Mouse (Mus musculus): ENCODE data around the gene Gal3st2c. TPM values are rescaled to one million over a fixed set of nuclear protein-coding genes. Genes with fewer than 3 reads are reported as not detected.
"Not testable (repeated sequence)": the region's sequence is repeated elsewhere in the genome, so short reads cannot be mapped to it uniquely, and the experiment has no call there.

Gal3st2c gene
- polyA plus RNA-seq, 1 experiment from 2014 or later = not detected

- H3K4me1 ChIP-seq (replicated peaks; ENCODE audit: control insufficient read depth, insufficient read depth, low read length) = no peaks in the 10 kb centered on the region
- H3K4me3 ChIP-seq (ENCODE audit: low read depth, low read length) = no peak overlapping the region
- no peaks in the 10 kb centered on the region for H3K9me3 ChIP-seq (ENCODE audit: control insufficient read depth, low read length)
- no peak for ATAC-seq (replicated peaks; ENCODE audit: low FRiP score)
- H3K27ac ChIP-seq (ENCODE audit: low read depth, low read length) = no peak overlapping the region
- 68% methylated on average over 7 of the region's 7 CpGs for WGBS
- no peak overlapping the region for H3K9ac ChIP-seq (ENCODE audit: low read depth, low read length)
- no peaks in the 10 kb centered on the region for H3K27me3 ChIP-seq (replicated peaks; ENCODE audit: control insufficient read depth, insufficient read depth, low read length)
- DNase-seq (ENCODE audit: low spot score) = no peak
- no peaks in the 10 kb centered on the region for H3K36me3 ChIP-seq (ENCODE audit: control insufficient read depth, insufficient read depth, low read length)
- H3K4me2 ChIP-seq = no peak overlapping the region
Observed at GRCm38 (mm10) chr1:94053530-94054216, 63.4 kb downstream of the Gal3st2c start.

- no peaks in the 10 kb centered on the region for H3K4me1 ChIP-seq (replicated peaks; ENCODE audit: control insufficient read depth, insufficient read depth, low read length)
- H3K9me3 ChIP-seq (ENCODE audit: control insufficient read depth, low read length) = no peaks in the 10 kb centered on the region
- no peaks in the 10 kb centered on the region for H3K36me3 ChIP-seq (ENCODE audit: control insufficient read depth, insufficient read depth, low read length)
- no peaks in the 10 kb centered on the region for H3K27me3 ChIP-seq (replicated peaks; ENCODE audit: control insufficient read depth, insufficient read depth, low read length)
- no peak overlapping the region for H3K27ac ChIP-seq (ENCODE audit: low read depth, low read length)
- no peak overlapping the region for H3K4me2 ChIP-seq
- ATAC-seq (replicated peaks; ENCODE audit: low FRiP score) (no peak), DNase-seq (ENCODE audit: low spot score) (no peak)
- H3K4me3 ChIP-seq (ENCODE audit: low read depth, low read length) = no peak overlapping the region
- 72% methylated on average over 1 of the region's 1 CpGs for WGBS
- no peak overlapping the region for H3K9ac ChIP-seq (ENCODE audit: low read depth, low read length)
Observed at GRCm38 (mm10) chr1:94054481-94054880, 64.2 kb downstream of the Gal3st2c start.

GRCm38 (mm10) chr1:94055966-94056365 is 65.7 kb downstream of the Gal3st2c start:
- ATAC-seq (replicated peaks; ENCODE audit: low FRiP score) (no peak), DNase-seq (ENCODE audit: low spot score) (no peak)
- Histone ChIP-seq H3K4me2 (no peak overlapping the region), H3K36me3 (ENCODE audit: control insufficient read depth, insufficient read depth, low read length) (no peaks in the 10 kb centered on the region), H3K27ac (ENCODE audit: low read depth, low read length) (no peak overlapping the region), H3K27me3 (replicated peaks; ENCODE audit: control insufficient read depth, insufficient read depth, low read length) (no peaks in the 10 kb centered on the region), H3K4me1 (replicated peaks; ENCODE audit: control insufficient read depth, insufficient read depth, low read length) (no peaks in the 10 kb centered on the region), H3K9ac (ENCODE audit: low read depth, low read length) (no peak overlapping the region), H3K4me3 (ENCODE audit: low read depth, low read length) (no peak overlapping the region), H3K9me3 (ENCODE audit: control insufficient read depth, low read length) (no peaks in the 10 kb centered on the region)
- 44% methylated on average over 3 of the region's 3 CpGs for WGBS

GRCm38 (mm10) chr1:94057401-94057800 is 67.1 kb downstream of the Gal3st2c start:
- 87% methylated on average over 2 of the region's 2 CpGs for WGBS
- no peaks in the 10 kb centered on the region for H3K36me3 ChIP-seq (ENCODE audit: control insufficient read depth, insufficient read depth, low read length)
- no peak overlapping the region for H3K4me2 ChIP-seq
- no peaks in the 10 kb centered on the region for H3K27me3 ChIP-seq (replicated peaks; ENCODE audit: control insufficient read depth, insufficient read depth, low read length)
- no peak overlapping the region for H3K9ac ChIP-seq (ENCODE audit: low read depth, low read length)
- ATAC-seq (replicated peaks; ENCODE audit: low FRiP score) = no peak
- DNase-seq (ENCODE audit: low spot score) = no peak
- no peak overlapping the region for H3K27ac ChIP-seq (ENCODE audit: low read depth, low read length)
- H3K4me3 ChIP-seq (ENCODE audit: low read depth, low read length) = no peak overlapping the region
- no peaks in the 10 kb centered on the region for H3K4me1 ChIP-seq (replicated peaks; ENCODE audit: control insufficient read depth, insufficient read depth, low read length)
- H3K9me3 ChIP-seq (ENCODE audit: control insufficient read depth, low read length) = no peaks in the 10 kb centered on the region

GRCm38 (mm10) chr1:94058281-94058680 is 68.0 kb downstream of the Gal3st2c start:
- H3K4me2 ChIP-seq; H3K4me3 ChIP-seq (ENCODE audit: low read depth, low read length); H3K27me3 ChIP-seq (replicated peaks; ENCODE audit: control insufficient read depth, insufficient read depth, low read length); H3K27ac ChIP-seq (ENCODE audit: low read depth, low read length); H3K36me3 ChIP-seq (ENCODE audit: control insufficient read depth, insufficient read depth, low read length); H3K9me3 ChIP-seq (ENCODE audit: control insufficient read depth, low read length); H3K9ac ChIP-seq (ENCODE audit: low read depth, low read length); DNase-seq (ENCODE audit: low spot score); H3K4me1 ChIP-seq (replicated peaks; ENCODE audit: control insufficient read depth, insufficient read depth, low read length); ATAC-seq (replicated peaks; ENCODE audit: low FRiP score): not testable (repeated sequence)
- 38% methylated on average over 1 of the region's 1 CpGs for WGBS

Other genes starting within 250 kb of the Gal3st2c start
- 86.2 and 87.6 TPM in 2 replicates for gene Atg4b, start 239.0 kb upstream of the Gal3st2c start, polyA plus RNA-seq (2014; fragmentation: Nextera tagmentation; extraction: Ambion mirVana)
- 28.9 and 31.7 TPM in 2 replicates for gene Thap4, start 235.6 kb upstream of the Gal3st2c start, polyA plus RNA-seq (2014; fragmentation: Nextera tagmentation; extraction: Ambion mirVana)
- gene Dtymk, start 188.6 kb upstream of the Gal3st2c start, polyA plus RNA-seq (2014; fragmentation: Nextera tagmentation; extraction: Ambion mirVana) = 297 and 324 TPM in 2 replicates
- gene Ing5, start 186.5 kb upstream of the Gal3st2c start, polyA plus RNA-seq (2014; fragmentation: Nextera tagmentation; extraction: Ambion mirVana) = 23.1 and 24.2 TPM in 2 replicates
- gene D2hgdh, start 165.6 kb upstream of the Gal3st2c start, polyA plus RNA-seq (2014; fragmentation: Nextera tagmentation; extraction: Ambion mirVana) = 10.1 and 12.3 TPM in 2 replicates
- not detected in 2 replicates for gene Gal3st2, start 129.2 kb upstream of the Gal3st2c start, polyA plus RNA-seq (2014; fragmentation: Nextera tagmentation; extraction: Ambion mirVana)
- not detected in 2 replicates for gene Gal3st2b, start 72.2 kb upstream of the Gal3st2c start, polyA plus RNA-seq (2014; fragmentation: Nextera tagmentation; extraction: Ambion mirVana)
- not detected in 2 replicates for gene Neu4, start 29.9 kb downstream of the Gal3st2c start, polyA plus RNA-seq (2014; fragmentation: Nextera tagmentation; extraction: Ambion mirVana)
- not detected in 2 replicates for gene Pdcd1, start 62.0 kb downstream of the Gal3st2c start, polyA plus RNA-seq (2014; fragmentation: Nextera tagmentation; extraction: Ambion mirVana)

Measured in liver, embryonic 11.5 days (tissue).